Mouse (Mus musculus) ES-Bruce4 (cell line): ENCODE results near the gene Ggn. TPM values are rescaled to one million over a fixed set of nuclear protein-coding genes. Genes with fewer than 3 reads are reported as not detected.

ENCODE experiments used
- H3K27ac ChIP-seq: 2 replicates; pipeline ENCODE4 v1.5.1; 2012; ENCODE audit warnings: low read length, inconsistent platforms; ENCODE audit not compliant: insufficient read depth
- H3K27me3 ChIP-seq: 2 replicates; pipeline ENCODE4 v1.6.1; 2012; ENCODE audit warnings: mild to moderate bottlenecking, low read length, inconsistent platforms; ENCODE audit not compliant: control insufficient read depth, poor library complexity, insufficient read depth, severe bottlenecking
- H3K36me3 ChIP-seq: 2 replicates; pipeline ENCODE4 v1.6.1; 2012; ENCODE audit warnings: inconsistent platforms, mild to moderate bottlenecking, low read length, moderate library complexity; ENCODE audit not compliant: control insufficient read depth, poor library complexity, insufficient read depth, severe bottlenecking
- H3K4me1 ChIP-seq: one replicate; pipeline ENCODE4 v1.8.1; 2011; ENCODE audit warnings: low read length; ENCODE audit not compliant: control insufficient read depth, insufficient read depth
- H3K4me3 ChIP-seq: 2 replicates; pipeline ENCODE4 v1.5.1; 2011; ENCODE audit warnings: low read depth, mild to moderate bottlenecking, low read length
- H3K9ac ChIP-seq: 2 replicates; pipeline ENCODE4 v1.6.1; 2012; ENCODE audit warnings: low read depth, mild to moderate bottlenecking, inconsistent platforms; ENCODE audit not compliant: poor library complexity, severe bottlenecking
- H3K9me3 ChIP-seq: replicated peaks from 2 replicates; pipeline ENCODE4 v1.6.1; 2012; ENCODE audit warnings: mild to moderate bottlenecking, low read length, inconsistent platforms; ENCODE audit not compliant: control insufficient read depth, poor library complexity, insufficient read depth, severe bottlenecking
- CTCF ChIP-seq: IDR thresholded peaks from one replicate; pipeline ENCODE4 v1.8.1; 2011; ENCODE audit warnings: low read depth, low read length
- EP300 ChIP-seq: IDR thresholded peaks from 2 replicates; pipeline ENCODE4 v1.6.1; 2011; ENCODE audit warnings: low read depth, low read length; ENCODE audit not compliant: insufficient read depth
- POLR2A ChIP-seq: IDR thresholded peaks from one replicate; pipeline ENCODE4 v1.8.1; 2011; ENCODE audit warnings: low read length; ENCODE audit not compliant: insufficient read depth
- polyA plus RNA-seq: library from polyadenylated mRNA; stranded (reverse); fragments of >200 nt; gene quantifications from 2 replicates; pipeline ENCODE4 v1.2.4, GENCODE M21; 2011; ENCODE audit warnings: low read depth; ENCODE audit not compliant: missing spikeins, insufficient read depth, insufficient read length

Gene Ggn
- polyA plus RNA-seq, 1 experiment, result not detected

GRCm38 (mm10) chr7:29168121-29168695 lies 1.8 kb upstream of the Ggn start:
- H3K27me3 ChIP-seq, result no peaks in the 10 kb centered on the region

GRCm38 (mm10) chr7:29168791-29169230 lies 1.2 kb upstream of the Ggn start:
- Histone ChIP-seq H3K36me3 (no peaks in the 10 kb centered on the region), H3K4me1 (peaks cover 2% of the 10 kb centered on the region), H3K9ac (peak overlapping the region; percentile 76), H3K9me3 (no peaks in the 10 kb centered on the region), H3K4me3 (peak overlapping the region; percentile 69), H3K27ac (no peak overlapping the region), H3K27me3 (no peaks in the 10 kb centered on the region)
- no peak for TF ChIP-seq POLR2A
- TF ChIP-seq EP300, result no peak
- TF ChIP-seq CTCF, result no peak

More at GRCm38 (mm10) chr7:29168121-29168695, 1.8 kb upstream of the Ggn start:
- Histone ChIP-seq H3K36me3 (no peaks in the 10 kb centered on the region), H3K9me3 (no peaks in the 10 kb centered on the region), H3K4me3 (peak overlapping the region; percentile 69), H3K9ac (peak overlapping the region; percentile 76), H3K27ac (peak overlapping the region; percentile 46; the same call in 1 of the 2 replicates), H3K4me1 (peaks cover 2% of the 10 kb centered on the region)
- no peak for TF ChIP-seq CTCF
- TF ChIP-seq POLR2A, result no peak
- no peak for TF ChIP-seq EP300

- Histone ChIP-seq H3K9ac (peak overlapping the region; percentile 76), H3K4me3 (peak overlapping the region; percentile 69), H3K9me3 (no peaks in the 10 kb centered on the region), H3K27me3 (no peaks in the 10 kb centered on the region), H3K36me3 (no peaks in the 10 kb centered on the region; the same call in 1 of the 2 replicates), H3K27ac (0 out of 2 replicates have a peak overlapping the region, but pooled peaks have one; percentile 43), H3K4me1 (peaks cover 2% of the 10 kb centered on the region)
- TF ChIP-seq CTCF (no peak), POLR2A (no peak), EP300 (no peak)
Observed at GRCm38 (mm10) chr7:29169231-29170065, 562 bp upstream of the Ggn start.

GRCm38 (mm10) chr7:29170755-29171561 lies 948 bp downstream of the Ggn start:
- Histone ChIP-seq H3K4me3 (peak overlapping the region; percentile 69), H3K9ac (peak overlapping the region; percentile 76; the same call in 1 of the 2 replicates), H3K27ac (no peak overlapping the region), H3K27me3 (no peaks in the 10 kb centered on the region), H3K36me3 (peaks cover 8% of the 10 kb centered on the region), H3K9me3 (no peaks in the 10 kb centered on the region), H3K4me1 (peaks cover 2% of the 10 kb centered on the region)
- TF ChIP-seq EP300 (no peak), CTCF (no peak), POLR2A (no peak)

GRCm38 (mm10) chr7:29171562-29172097 lies 1.6 kb downstream of the Ggn start:
- H3K9me3 ChIP-seq, result no peaks in the 10 kb centered on the region

More at GRCm38 (mm10) chr7:29171562-29172097, 1.6 kb downstream of the Ggn start:
- no peak overlapping the region for H3K27ac ChIP-seq
- peak overlapping the region; percentile 6; the same call in 1 of the 2 replicates for H3K4me3 ChIP-seq
- peaks cover 13% of the 10 kb centered on the region for H3K36me3 ChIP-seq
- peak overlapping the region; percentile 6; the same call in 1 of the 2 replicates for H3K9ac ChIP-seq
- TF ChIP-seq EP300, result no peak
- no peaks in the 10 kb centered on the region for H3K27me3 ChIP-seq
- peaks cover 2% of the 10 kb centered on the region for H3K4me1 ChIP-seq
